Mouse (Mus musculus): ENCODE measurements at regions not wholly inside any gene's neighbourhood (a gene's known extent, or its start where the extent isn't known, plus 50 kb on each side); places are given as distances from the start of the nearest gene placed in this dataset.

DNA sequence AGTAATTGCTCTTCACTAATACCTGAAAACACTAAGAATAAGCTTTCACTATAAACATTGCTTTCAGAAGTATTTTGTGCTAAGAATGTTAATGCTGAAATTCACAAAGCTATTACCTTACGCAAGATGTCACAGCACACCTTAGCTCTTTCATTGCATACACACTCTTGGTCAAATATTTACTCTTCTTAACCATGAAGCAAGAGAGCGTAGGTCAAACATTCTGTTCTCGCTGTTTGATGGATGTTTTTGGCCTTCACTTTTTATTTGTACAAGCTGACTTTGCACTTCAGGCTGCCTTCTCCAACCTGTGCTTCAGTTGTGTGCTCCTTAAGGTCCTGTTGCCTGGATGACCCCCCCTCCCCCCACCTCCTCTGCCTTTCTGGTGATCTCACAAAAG lies 212.8 kb upstream of the Chrm2 start:
- Histone ChIP-seq H3K36me3 (ENCODE audit: poor library complexity, severe bottlenecking) (no peaks in the 10 kb centered on the region), H3K4me1 (no peaks in the 10 kb centered on the region), H3K9ac (no peak overlapping the region), H3K27me3 (no peaks in the 10 kb centered on the region), H3K27ac (no peak overlapping the region), H3K4me3 (no peak overlapping the region), H3K9me3 (replicated peaks) (no peaks in the 10 kb centered on the region), H3K4me2 (no peak overlapping the region)
- no peak for ATAC-seq
- WGBS = 89% methylated on average over 3 of the region's 3 CpGs

DNA sequence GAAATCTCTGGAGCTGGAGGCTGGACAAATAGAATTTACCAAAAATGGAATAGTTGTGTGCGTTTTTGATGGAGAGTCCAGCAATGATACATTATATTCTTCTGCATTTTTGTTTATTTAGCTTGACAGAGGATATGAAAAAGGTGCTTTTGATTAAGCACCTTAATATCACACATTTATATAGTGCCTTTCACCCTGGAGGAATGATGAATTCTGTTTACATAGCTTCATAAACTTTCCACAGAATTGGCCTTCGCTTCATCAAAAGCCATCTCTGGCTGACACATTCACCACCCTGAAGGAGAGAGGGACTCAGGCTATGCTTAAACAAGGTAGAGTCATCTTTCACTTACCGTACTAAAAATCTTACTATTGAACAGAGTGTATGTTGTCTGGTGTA lies 208.0 kb upstream of the Chrm2 start:
- no peaks in the 10 kb centered on the region for H3K9me3 ChIP-seq (replicated peaks)
- no peaks in the 10 kb centered on the region for H3K27me3 ChIP-seq
- H3K9ac ChIP-seq = no peak overlapping the region
- WGBS = 88% methylated on average over 3 of the region's 3 CpGs
- H3K4me1 ChIP-seq = peaks cover 6% of the 10 kb centered on the region
- no peak overlapping the region for H3K4me2 ChIP-seq
- no peaks in the 10 kb centered on the region for H3K36me3 ChIP-seq (ENCODE audit: poor library complexity, severe bottlenecking)
- H3K4me3 ChIP-seq = no peak overlapping the region
- no peak overlapping the region for H3K27ac ChIP-seq
- no peak for ATAC-seq

DNA sequence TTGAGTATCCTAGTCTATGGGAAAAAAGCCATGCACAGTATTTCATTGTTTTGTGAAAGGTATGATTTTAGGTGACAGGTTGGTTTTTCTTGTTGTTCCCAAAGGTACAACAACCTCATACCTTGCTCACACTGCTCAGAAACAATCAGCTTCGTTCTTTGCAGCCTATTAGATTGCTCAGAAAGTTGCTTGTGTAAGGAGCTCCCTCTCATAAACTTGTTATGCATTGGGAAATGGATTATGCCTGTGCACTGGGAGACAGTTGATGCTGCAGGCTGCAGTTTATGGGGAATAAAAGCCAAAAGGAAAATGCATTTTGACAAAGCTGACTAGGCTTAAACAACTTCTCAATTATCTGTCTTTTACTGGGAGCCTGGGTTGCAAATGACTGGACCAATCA lies 205.2 kb upstream of the Chrm2 start:
- Histone ChIP-seq H3K4me2 (no peak overlapping the region), H3K9me3 (replicated peaks) (no peaks in the 10 kb centered on the region), H3K4me1 (peaks cover 6% of the 10 kb centered on the region), H3K27me3 (no peaks in the 10 kb centered on the region), H3K36me3 (ENCODE audit: poor library complexity, severe bottlenecking) (no peaks in the 10 kb centered on the region), H3K27ac (no peak overlapping the region), H3K9ac (no peak overlapping the region), H3K4me3 (no peak overlapping the region)
- 46% methylated on average over 1 of the region's 1 CpGs for WGBS
- ATAC-seq = 0 out of 2 replicates have a peak, but pooled peaks have one; percentile 19

DNA sequence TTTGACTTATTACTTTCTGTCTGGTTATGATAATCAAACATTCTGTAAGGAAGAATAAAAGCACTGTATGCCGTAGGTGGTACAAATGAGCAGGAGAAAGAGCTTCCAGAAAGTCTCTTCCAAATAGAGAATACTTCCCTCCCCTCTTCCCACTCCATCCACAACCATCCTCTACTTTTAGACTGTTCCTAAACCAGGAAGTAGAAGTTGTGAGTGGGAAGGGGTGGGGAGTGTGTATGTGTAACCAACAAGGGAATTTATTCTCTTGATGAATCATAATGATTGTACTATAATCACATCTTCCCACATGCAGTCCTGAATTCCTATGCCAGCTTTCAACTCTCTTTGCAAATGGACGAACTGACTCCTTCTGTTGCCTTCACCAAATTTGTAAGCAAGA lies 181.2 kb upstream of the Chrm2 start:
- no peak for ATAC-seq
- Histone ChIP-seq H3K4me2 (no peak overlapping the region), H3K36me3 (ENCODE audit: poor library complexity, severe bottlenecking) (no peaks in the 10 kb centered on the region), H3K4me1 (no peaks in the 10 kb centered on the region), H3K27me3 (no peaks in the 10 kb centered on the region), H3K4me3 (no peak overlapping the region), H3K9ac (no peak overlapping the region), H3K9me3 (replicated peaks) (no peaks in the 10 kb centered on the region), H3K27ac (no peak overlapping the region)
- WGBS = 85% methylated on average over 2 of the region's 2 CpGs

DNA sequence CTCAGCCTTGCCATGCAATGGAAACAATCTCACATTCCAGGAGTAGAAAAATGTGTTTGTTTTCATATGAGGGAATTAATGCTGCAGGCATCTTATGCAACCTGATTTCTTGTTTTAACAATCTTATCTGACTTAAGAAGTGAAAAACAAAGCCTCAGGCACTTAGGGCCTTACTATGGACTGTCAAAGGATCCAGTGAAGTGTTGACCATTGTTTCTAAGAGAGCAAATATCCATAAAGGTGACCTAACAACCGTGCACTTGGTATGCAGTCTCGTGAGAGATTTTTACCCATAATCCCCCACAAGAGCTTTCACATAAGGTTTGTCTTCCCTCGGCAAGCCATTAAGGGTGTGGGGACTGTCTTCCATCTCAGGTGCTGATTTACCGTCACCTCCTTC lies 166.6 kb upstream of the Chrm2 start:
- Histone ChIP-seq H3K9me3 (replicated peaks) (no peaks in the 10 kb centered on the region), H3K9ac (no peak overlapping the region), H3K4me2 (no peak overlapping the region), H3K36me3 (ENCODE audit: poor library complexity, severe bottlenecking) (no peaks in the 10 kb centered on the region), H3K27ac (no peak overlapping the region), H3K4me1 (no peaks in the 10 kb centered on the region), H3K4me3 (no peak overlapping the region), H3K27me3 (no peaks in the 10 kb centered on the region)
- 68% methylated on average over 4 of the region's 4 CpGs for WGBS
- ATAC-seq = no peak

DNA sequence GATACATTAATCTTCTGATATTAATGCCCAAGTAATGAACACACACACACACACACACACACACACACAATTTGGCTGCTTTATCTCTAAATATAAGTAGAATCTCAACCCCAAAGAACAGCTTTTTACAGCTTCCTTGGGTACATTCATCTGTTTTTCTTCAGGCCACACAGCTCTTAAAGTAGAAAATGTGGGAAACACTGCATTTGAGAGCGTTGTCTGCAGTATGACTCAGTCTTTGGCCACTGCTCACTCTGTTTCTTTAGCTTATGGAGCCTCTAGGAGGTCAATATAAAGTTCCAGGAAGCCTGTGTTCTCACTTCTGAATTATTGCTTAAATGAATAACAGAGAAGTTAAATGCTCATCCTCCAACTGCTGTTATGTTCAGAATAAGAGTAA lies 153.4 kb upstream of the Chrm2 start:
- Histone ChIP-seq H3K4me2 (no peak overlapping the region), H3K27ac (no peak overlapping the region), H3K27me3 (no peaks in the 10 kb centered on the region), H3K36me3 (ENCODE audit: poor library complexity, severe bottlenecking) (no peaks in the 10 kb centered on the region), H3K4me3 (no peak overlapping the region), H3K9ac (no peak overlapping the region), H3K9me3 (replicated peaks) (no peaks in the 10 kb centered on the region), H3K4me1 (no peaks in the 10 kb centered on the region)
- 88% methylated on average over 1 of the region's 1 CpGs for WGBS
- no peak for ATAC-seq

DNA sequence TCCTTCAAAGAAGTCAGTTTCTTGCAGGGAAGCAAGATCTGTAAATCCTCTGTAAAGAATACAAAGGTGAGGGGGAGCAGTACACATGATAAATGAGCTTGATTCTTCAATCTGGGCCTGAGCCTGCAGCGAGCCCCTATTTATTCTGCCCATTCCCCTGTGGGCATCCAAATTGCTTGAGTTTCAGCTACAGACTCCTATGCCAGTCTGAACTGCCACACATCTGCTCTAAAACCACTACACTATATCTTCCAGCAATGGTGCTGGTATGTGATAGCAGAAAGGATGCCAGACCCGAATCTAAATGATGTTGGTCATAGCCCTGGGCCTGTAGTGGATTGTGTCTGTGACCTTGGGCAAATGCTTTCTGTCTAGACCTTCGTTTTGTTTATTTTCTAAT lies 140.9 kb upstream of the Chrm2 start:
- Histone ChIP-seq H3K36me3 (ENCODE audit: poor library complexity, severe bottlenecking) (no peaks in the 10 kb centered on the region), H3K27ac (no peak overlapping the region), H3K4me1 (no peaks in the 10 kb centered on the region), H3K4me2 (no peak overlapping the region), H3K9ac (no peak overlapping the region), H3K9me3 (replicated peaks) (no peaks in the 10 kb centered on the region), H3K27me3 (no peaks in the 10 kb centered on the region), H3K4me3 (no peak overlapping the region)
- ATAC-seq = no peak
- WGBS = 84% methylated on average over 3 of the region's 3 CpGs

DNA sequence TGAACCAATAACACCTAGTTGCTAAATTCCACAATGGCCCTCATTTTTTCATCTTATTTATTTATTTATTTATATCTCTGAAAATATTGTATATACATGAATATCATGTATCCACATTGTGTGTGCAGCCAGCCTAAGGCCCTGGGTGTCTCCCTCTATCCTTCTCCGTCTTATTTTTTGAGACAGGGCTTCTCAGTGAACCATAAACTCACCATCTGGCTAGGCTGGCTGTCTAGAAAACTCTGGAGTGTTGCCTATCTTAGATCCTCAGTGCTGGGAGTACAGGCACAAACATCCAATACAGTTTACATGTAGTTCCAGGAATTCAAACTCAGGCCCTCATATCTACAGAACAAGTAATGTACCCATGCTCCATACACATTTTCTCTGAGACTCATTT lies 139.7 kb upstream of the Chrm2 start:
- Histone ChIP-seq H3K4me3 (no peak overlapping the region), H3K4me2 (no peak overlapping the region), H3K27me3 (no peaks in the 10 kb centered on the region), H3K9ac (no peak overlapping the region), H3K9me3 (replicated peaks) (no peaks in the 10 kb centered on the region), H3K4me1 (no peaks in the 10 kb centered on the region), H3K27ac (no peak overlapping the region), H3K36me3 (ENCODE audit: poor library complexity, severe bottlenecking) (no peaks in the 10 kb centered on the region)
- no peak for ATAC-seq
- 96% methylated on average over 1 of the region's 1 CpGs for WGBS

DNA sequence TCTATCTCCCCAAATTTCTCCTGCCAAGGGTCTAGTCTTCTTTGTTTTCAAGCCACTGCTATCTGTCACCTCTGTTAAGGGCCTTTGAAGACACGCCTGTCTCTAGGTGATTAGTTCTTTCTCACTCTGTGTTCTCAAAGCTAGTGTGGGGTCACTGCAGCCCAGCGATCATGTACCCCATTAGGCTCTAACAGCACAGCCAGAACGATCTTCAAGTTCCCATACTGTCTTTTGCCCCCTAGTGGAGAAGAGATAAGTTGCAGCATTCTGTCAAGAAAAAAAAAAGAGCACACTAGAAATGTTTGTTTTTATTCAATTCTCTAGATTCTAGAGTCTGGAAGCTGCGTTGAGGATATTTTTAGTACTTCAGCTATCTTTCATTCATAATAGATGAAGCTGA lies 138.8 kb upstream of the Chrm2 start:
- no peaks in the 10 kb centered on the region for H3K4me1 ChIP-seq
- H3K27ac ChIP-seq = no peak overlapping the region
- no peaks in the 10 kb centered on the region for H3K9me3 ChIP-seq (replicated peaks)
- no peaks in the 10 kb centered on the region for H3K36me3 ChIP-seq (ENCODE audit: poor library complexity, severe bottlenecking)
- H3K9ac ChIP-seq = no peak overlapping the region
- H3K4me2 ChIP-seq = no peak overlapping the region
- ATAC-seq = 0 out of 2 replicates have a peak, but pooled peaks have one; percentile 33
- H3K4me3 ChIP-seq = no peak overlapping the region
- 33% methylated on average over 4 of the region's 4 CpGs for WGBS
- H3K27me3 ChIP-seq = no peaks in the 10 kb centered on the region

DNA sequence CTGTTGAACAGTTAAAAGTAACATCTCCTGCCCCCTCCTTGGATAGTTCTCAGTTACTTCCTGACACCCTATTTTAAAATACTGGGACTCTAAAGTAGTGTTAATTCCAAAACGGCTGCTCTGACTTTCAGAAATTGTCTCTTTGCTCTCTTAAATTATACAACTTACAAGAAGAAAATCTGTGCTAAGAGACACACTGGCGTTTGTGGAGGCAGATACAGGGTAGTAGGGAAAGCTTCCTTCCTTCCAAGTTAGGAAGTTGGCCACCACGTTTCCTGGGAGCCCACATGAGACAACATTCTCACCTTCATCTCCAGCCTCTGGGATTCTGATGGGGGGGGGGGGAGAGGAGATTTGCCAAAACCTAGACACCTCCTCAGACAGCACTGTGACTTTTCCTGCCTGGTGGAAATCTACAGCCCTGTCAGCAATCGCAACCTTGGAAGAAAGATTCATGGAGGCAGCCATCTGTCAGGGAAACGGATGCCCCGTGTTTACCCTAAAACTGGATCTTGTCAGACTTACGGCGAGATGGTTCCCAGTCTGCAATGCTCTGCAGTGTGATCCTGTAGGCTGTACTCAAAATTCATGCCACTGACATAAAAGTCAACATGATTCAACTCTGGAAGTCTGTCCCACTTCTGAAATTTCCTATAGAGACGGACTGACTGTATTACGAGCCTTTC lies 121.0 kb upstream of the Chrm2 start:
- Histone ChIP-seq H3K9ac (no peak overlapping the region), H3K36me3 (ENCODE audit: poor library complexity, severe bottlenecking) (no peaks in the 10 kb centered on the region), H3K4me1 (no peaks in the 10 kb centered on the region), H3K27ac (no peak overlapping the region), H3K4me3 (no peak overlapping the region), H3K4me2 (no peak overlapping the region), H3K9me3 (replicated peaks) (no peaks in the 10 kb centered on the region), H3K27me3 (no peaks in the 10 kb centered on the region)
- WGBS = 89% methylated on average over 10 of the region's 10 CpGs
- ATAC-seq = peak; percentile 36; the same call in 1 of the 2 replicates

DNA sequence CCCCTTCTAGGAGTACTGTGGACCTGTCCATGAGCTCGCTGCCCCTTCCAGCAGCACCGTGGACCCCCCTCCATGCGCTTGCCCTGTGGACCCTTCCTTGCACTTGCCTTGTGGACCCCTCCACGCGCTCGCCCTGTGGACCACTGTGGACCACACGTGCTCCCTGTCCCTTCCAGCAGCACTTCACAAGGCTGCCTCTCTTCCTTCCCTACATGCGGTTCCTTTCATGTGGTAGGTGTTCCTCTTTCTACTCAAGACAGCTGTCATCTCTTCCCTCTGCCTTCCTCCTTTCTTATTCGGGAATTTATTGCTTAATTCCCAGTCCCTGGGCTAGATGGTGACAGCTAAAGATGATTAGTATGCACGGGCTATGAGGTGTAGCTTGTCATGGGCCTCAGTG lies 101.2 kb upstream of the Chrm2 start:
- H3K4me3 ChIP-seq = no peak overlapping the region
- H3K4me1 ChIP-seq = no peaks in the 10 kb centered on the region
- no peaks in the 10 kb centered on the region for H3K27me3 ChIP-seq
- H3K27ac ChIP-seq = no peak overlapping the region
- H3K36me3 ChIP-seq (ENCODE audit: poor library complexity, severe bottlenecking) = no peaks in the 10 kb centered on the region
- H3K9ac ChIP-seq = no peak overlapping the region
- H3K4me2 ChIP-seq = no peak overlapping the region
- 79% methylated on average over 10 of the region's 10 CpGs for WGBS
- ATAC-seq = no peak
- no peaks in the 10 kb centered on the region for H3K9me3 ChIP-seq (replicated peaks)

DNA sequence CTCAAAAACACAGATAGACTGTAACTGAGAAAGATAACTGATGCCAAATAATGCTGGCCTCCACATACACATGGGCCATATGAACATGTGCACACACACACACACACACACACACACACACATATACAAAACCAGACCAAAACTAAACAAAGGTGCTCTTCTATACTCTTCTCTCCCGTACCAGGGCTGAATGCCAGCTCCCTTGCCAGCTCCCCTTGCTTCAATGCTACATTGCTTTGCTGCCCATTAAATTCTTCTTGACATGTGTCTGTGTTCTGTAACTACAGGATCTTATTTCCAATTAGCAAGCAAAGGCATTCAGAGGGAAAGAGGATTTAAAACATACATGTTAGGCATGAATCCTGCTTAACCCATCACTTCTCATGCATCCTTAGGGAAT lies 74.3 kb upstream of the Chrm2 start:
- Histone ChIP-seq H3K27me3 (no peaks in the 10 kb centered on the region), H3K9me3 (replicated peaks) (no peaks in the 10 kb centered on the region), H3K4me1 (no peaks in the 10 kb centered on the region), H3K4me2 (no peak overlapping the region), H3K4me3 (no peak overlapping the region), H3K36me3 (ENCODE audit: poor library complexity, severe bottlenecking) (no peaks in the 10 kb centered on the region), H3K9ac (no peak overlapping the region), H3K27ac (no peak overlapping the region)
- no peak for ATAC-seq
- WGBS = 38% methylated on average over 1 of the region's 1 CpGs
